Mouse (Mus musculus): ENCODE measurements at regions not wholly inside any gene's neighbourhood (a gene's known extent, or its start where the extent isn't known, plus 50 kb on each side); places are given as distances from the start of the nearest gene placed in this dataset.
A peak's percentile ranks its signal among the peaks of the same experiment; 100 is the strongest.

DNA sequence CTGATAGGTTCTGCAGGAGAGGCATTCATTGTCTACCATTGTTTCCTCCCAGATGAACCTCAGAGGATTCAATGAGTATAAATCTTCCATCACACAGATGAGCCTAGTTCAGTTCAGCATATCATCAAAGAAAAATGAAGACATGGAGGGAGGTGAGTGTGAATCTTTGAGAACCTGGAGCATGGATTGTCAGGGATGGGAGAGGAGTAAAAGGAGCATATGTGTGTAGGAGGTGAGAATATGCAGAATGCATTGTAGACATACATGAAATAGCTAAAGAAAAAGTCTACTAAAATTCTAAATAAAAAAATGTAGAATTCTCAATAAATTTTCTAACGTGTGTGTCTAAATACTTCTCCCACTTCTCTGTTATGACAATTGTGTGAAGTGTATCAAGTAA, 284.8 kb upstream of the Kif2b start:
- ATAC-seq = no peak
- Histone ChIP-seq H3K9ac (ENCODE audit: low read length) (no peak overlapping the region), H3K9me3 (replicated peaks; ENCODE audit: control insufficient read depth, low read length) (no peaks in the 10 kb centered on the region), H3K27ac (ENCODE audit: low read depth, low read length) (no peak overlapping the region), H3K4me3 (ENCODE audit: low read depth, low read length) (no peak overlapping the region), H3K4me2 (ENCODE audit: low read length) (no peak overlapping the region), H3K4me1 (ENCODE audit: control insufficient read depth, insufficient read depth, low read length) (no peaks in the 10 kb centered on the region), H3K36me3 (ENCODE audit: control insufficient read depth, insufficient read depth, low read length) (no peaks in the 10 kb centered on the region), H3K27me3 (replicated peaks; ENCODE audit: control insufficient read depth, insufficient read depth, low read length) (no peaks in the 10 kb centered on the region)
- 80% methylated on average over 1 of the region's 1 CpGs for WGBS
- DNase-seq (ENCODE audit: low spot score) = no peak

DNA sequence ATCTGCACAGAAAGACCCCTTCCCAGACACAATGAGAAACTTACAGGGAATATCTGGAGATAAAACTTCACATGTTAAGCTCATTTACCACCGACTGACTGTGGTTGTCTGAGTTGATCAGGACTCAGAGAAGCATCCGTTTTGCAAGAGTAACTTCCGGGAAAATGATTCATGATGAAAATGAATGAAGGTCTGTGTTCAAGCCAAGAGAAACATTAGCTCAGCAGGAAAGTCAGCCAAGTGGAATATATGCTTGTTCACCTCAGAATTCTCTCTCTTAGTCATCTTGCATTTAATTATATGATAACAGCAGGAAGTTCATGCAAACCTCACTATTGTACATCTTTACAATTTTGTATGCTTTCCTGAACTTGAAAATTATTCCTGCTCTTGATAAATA, 279.1 kb upstream of the Kif2b start:
- H3K4me1 ChIP-seq (ENCODE audit: control insufficient read depth, insufficient read depth, low read length) = no peaks in the 10 kb centered on the region
- no peaks in the 10 kb centered on the region for H3K27me3 ChIP-seq (replicated peaks; ENCODE audit: control insufficient read depth, insufficient read depth, low read length)
- 38% methylated on average over 3 of the region's 3 CpGs for WGBS
- H3K9me3 ChIP-seq (replicated peaks; ENCODE audit: control insufficient read depth, low read length) = no peaks in the 10 kb centered on the region
- no peak overlapping the region for H3K4me2 ChIP-seq (ENCODE audit: low read length)
- no peaks in the 10 kb centered on the region for H3K36me3 ChIP-seq (ENCODE audit: control insufficient read depth, insufficient read depth, low read length)
- H3K9ac ChIP-seq (ENCODE audit: low read length) = no peak overlapping the region
- no peak overlapping the region for H3K4me3 ChIP-seq (ENCODE audit: low read depth, low read length)
- ATAC-seq (no peak), DNase-seq (ENCODE audit: low spot score) (peak; percentile 11)
- H3K27ac ChIP-seq (ENCODE audit: low read depth, low read length) = no peak overlapping the region

DNA sequence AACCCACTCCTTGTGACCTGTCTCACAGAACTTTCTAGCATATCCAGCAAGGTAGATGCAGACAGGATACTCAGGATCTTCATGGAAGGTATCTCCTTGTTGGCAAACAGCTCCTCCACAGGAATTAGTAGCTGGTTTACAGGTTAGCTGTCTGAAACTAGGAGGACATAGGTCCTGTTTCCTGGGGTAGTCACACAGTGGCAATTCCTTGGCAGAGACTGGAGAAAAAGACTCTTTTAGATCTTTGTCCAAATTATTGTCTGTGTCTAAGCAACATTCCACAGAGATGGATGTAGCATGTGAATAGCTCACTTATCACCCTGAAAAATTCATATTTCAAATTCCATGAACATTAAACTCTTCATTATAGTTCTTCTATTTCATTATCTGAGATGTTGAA, 253.8 kb upstream of the Kif2b start:
- Histone ChIP-seq H3K27me3 (replicated peaks; ENCODE audit: control insufficient read depth, insufficient read depth, low read length) (no peaks in the 10 kb centered on the region), H3K27ac (ENCODE audit: low read depth, low read length) (no peak overlapping the region), H3K4me3 (ENCODE audit: low read depth, low read length) (no peak overlapping the region), H3K36me3 (ENCODE audit: control insufficient read depth, insufficient read depth, low read length) (no peaks in the 10 kb centered on the region), H3K4me2 (ENCODE audit: low read length) (no peak overlapping the region), H3K9ac (ENCODE audit: low read length) (no peak overlapping the region), H3K9me3 (replicated peaks; ENCODE audit: control insufficient read depth, low read length) (no peaks in the 10 kb centered on the region), H3K4me1 (ENCODE audit: control insufficient read depth, insufficient read depth, low read length) (no peaks in the 10 kb centered on the region)
- no peak for DNase-seq (ENCODE audit: low spot score)
- no peak for ATAC-seq

DNA sequence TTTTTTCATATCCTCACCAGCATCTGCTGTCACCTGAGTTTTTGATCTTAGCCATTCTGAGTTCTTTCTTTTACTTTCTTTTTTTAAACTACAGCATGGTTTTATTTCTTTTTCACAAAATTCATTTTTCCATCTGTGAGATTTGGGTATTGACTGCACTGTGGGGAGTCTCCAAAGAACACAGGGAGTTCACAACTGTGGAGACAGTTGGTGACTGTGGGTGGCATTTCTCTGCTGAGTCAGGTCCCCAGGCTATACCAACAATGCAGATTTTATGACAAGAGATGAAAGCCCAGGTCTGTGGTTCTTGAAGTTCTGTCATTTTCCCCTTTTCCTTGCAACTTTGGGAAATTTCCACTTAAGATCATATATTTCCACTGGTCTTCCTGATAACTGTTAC, 243.5 kb upstream of the Kif2b start:
- H3K36me3 ChIP-seq (ENCODE audit: control insufficient read depth, insufficient read depth, low read length) = no peaks in the 10 kb centered on the region
- no peak overlapping the region for H3K4me3 ChIP-seq (ENCODE audit: low read depth, low read length)
- H3K9me3 ChIP-seq (replicated peaks; ENCODE audit: control insufficient read depth, low read length) = no peaks in the 10 kb centered on the region
- H3K4me2 ChIP-seq (ENCODE audit: low read length) = no peak overlapping the region
- H3K27me3 ChIP-seq (replicated peaks; ENCODE audit: control insufficient read depth, insufficient read depth, low read length) = no peaks in the 10 kb centered on the region
- H3K4me1 ChIP-seq (ENCODE audit: control insufficient read depth, insufficient read depth, low read length) = no peaks in the 10 kb centered on the region
- DNase-seq (ENCODE audit: low spot score) (no peak), ATAC-seq (no peak)
- H3K9ac ChIP-seq (ENCODE audit: low read length) = no peak overlapping the region
- H3K27ac ChIP-seq (ENCODE audit: low read depth, low read length) = no peak overlapping the region

All from forebrain, embryonic 14.5 days (tissue).